Mouse (Mus musculus) right cerebral cortex, postnatal 36 days (tissue): Measurements from ENCODE around the gene Iba57.

Experiments
- DNase-seq, 2 experiments: peaks; one replicate each; pipeline ENCODE4 v3.0.0; 2022; ENCODE audit warnings: low spot score in 2 of 2, mixed read lengths in 1 of 2

Iba57 gene

GRCm38 (mm10) chr11:59134373-59134997 is 29.1 kb downstream of the Iba57 start:
- DNase-seq, result no peak

- DNase-seq, result no peak
Measured at GRCm38 (mm10) chr11:59132065-59132464, 31.5 kb downstream of the Iba57 start.

- DNase-seq, result no peak
Measured at GRCm38 (mm10) chr11:59131348-59131919, 32.1 kb downstream of the Iba57 start.

GRCm38 (mm10) chr11:59130782-59131181 is 32.8 kb downstream of the Iba57 start:
- no peak for DNase-seq

GRCm38 (mm10) chr11:59105945-59106344 is 57.6 kb downstream of the Iba57 start:
- no peak for DNase-seq
